Mouse (Mus musculus) CH12.LX (cell line): ENCODE measurements at regions not wholly inside any gene's neighbourhood (a gene's known extent, or its start where the extent isn't known, plus 50 kb on each side); places are given as distances from the start of the nearest gene placed in this dataset.

Experiments
- CHD1 ChIP-seq: IDR thresholded peaks from 2 replicates; pipeline ENCODE4 v1.6.1; 2012; ENCODE audit warnings: low read depth, low read length, improper control_type of control experiment, inconsistent platforms
- CTCF ChIP-seq, 2 experiments: IDR thresholded peaks in 1 of 2; conservative IDR thresholded peaks in 1 of 2; 2 replicates each; pipeline ENCODE4 v1.5.1; 2011 to 2012; ENCODE audit warnings: low read depth in 2 of 2, low read length in 2 of 2, improper control_type of control experiment in 1 of 2, inconsistent platforms in 1 of 2, mild to moderate bottlenecking in 1 of 2, moderate library complexity in 1 of 2
- EP300 ChIP-seq: IDR thresholded peaks from 2 replicates; pipeline ENCODE4 v1.6.1; 2011; ENCODE audit warnings: low read length, improper control_type of control experiment
- MAZ ChIP-seq: IDR thresholded peaks from 2 replicates; pipeline ENCODE4 v1.6.1; 2012; ENCODE audit warnings: low read depth, mild to moderate bottlenecking, inconsistent platforms, low read length, improper control_type of control experiment, moderate library complexity
- POLR2A ChIP-seq: IDR thresholded peaks from 2 replicates; pipeline ENCODE4 v1.6.1; 2011; ENCODE audit warnings: low read depth, mild to moderate bottlenecking, improper control_type of control experiment, low read length
- SMC3 ChIP-seq: IDR thresholded peaks from 2 replicates; pipeline ENCODE4 v1.6.1; 2011; ENCODE audit warnings: low read depth, low read length, improper control_type of control experiment
- USF1 ChIP-seq: IDR thresholded peaks from 2 replicates; pipeline ENCODE4 v1.6.1; 2014; ENCODE audit warnings: low read depth, mild to moderate bottlenecking, inconsistent platforms, low read length, improper control_type of control experiment
- ZC3H11A ChIP-seq: IDR thresholded peaks from 2 replicates; pipeline ENCODE4 v1.6.1; 2012; ENCODE audit warnings: low read depth, mild to moderate bottlenecking, inconsistent platforms, low read length, improper control_type of control experiment

GRCm38 (mm10) chr13:16114837-16115236 is 103.2 kb downstream of the Inhba start:
- TF ChIP-seq USF1 (no peak), CHD1 (no peak), EP300 (no peak), SMC3 (no peak), ZC3H11A (no peak), CTCF (conservative IDR thresholded peaks at IDR 0.05 in 1 of 2, IDR thresholded peaks at IDR 0.05 in 1 of 2; ENCODE audit: low read depth in 2 of 2, low read length in 2 of 2) (no peak), POLR2A (no peak), MAZ (no peak)
